26 mouse cellular contexts compared by ENCODE assay signal in the genomic region with DNA sequence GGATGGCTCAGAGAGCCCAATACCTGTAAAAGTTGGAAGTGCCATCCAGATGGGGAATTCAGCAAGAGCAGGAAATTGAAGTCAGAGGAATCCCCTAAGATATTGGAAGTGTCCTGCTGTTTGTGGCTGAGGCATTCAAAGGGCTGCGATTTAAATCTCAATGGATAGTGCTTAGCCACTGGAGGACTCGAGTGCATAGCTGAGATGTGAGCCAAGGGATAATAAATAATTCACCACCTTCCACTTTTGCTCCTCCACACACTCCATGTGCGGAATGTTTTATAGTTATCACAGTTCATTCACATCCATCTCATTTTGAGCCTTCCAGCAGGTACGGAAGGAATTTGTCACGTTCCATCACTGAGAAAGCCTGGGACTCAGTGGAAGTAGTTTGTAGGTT.
A peak's percentile ranks its signal among the peaks of the same experiment; 100 is the strongest.
DNase-seq lines count a peak whose midpoint lies in the region; ATAC-seq and TF ChIP-seq lines count a peak whose summit lies in the region.
"Had no signal": no experiment of that assay in that cellular context is flagged by ENCODE, and none has a peak within 500 bp of the region (broad histone marks: within the 10 kb centered on the region; RNA-seq: fewer than 3 reads in every experiment).

No protein-coding gene starts in this region.

- no peak for DNase-seq in neural tube, embryonic 10.5 days (ENCODE audit: extremely low spot score, low spot score)
- peak; percentile 80 for DNase-seq in R1 (ENCODE audit: low read depth, low spot score)
- peak; percentile 51 for DNase-seq in limb, embryonic 14.5 days (ENCODE audit: low spot score)
- DNase-seq in layer of hippocampus, adult 18-20 months (ENCODE audit: low spot score in 2 of 2) = no peak
- DNase-seq in retina, postnatal 1 day = no peak
- DNase-seq in adrenal gland, postnatal 36 days = no peak
- DNase-seq: adrenal gland, adult 8-10 months; adrenal gland, postnatal 14 days; cerebellum, adult 11 months; cerebellum, adult 18-20 months; cerebellum, adult 8-10 months; cerebellum, adult 9-11 months; cerebellum, postnatal 14 days; cerebellum, postnatal 36 days; embryo, embryonic 11 days had no signal

- no peaks in the 10 kb centered on the region for H3K27me3 ChIP-seq in neural tube, embryonic 14.5 days (ENCODE audit: control insufficient read depth, insufficient read depth, low read length)
- no peaks in the 10 kb centered on the region for H3K27me3 ChIP-seq in limb, embryonic 14.5 days (ENCODE audit: control insufficient read depth, insufficient read depth, low read length)
- H3K27me3 ChIP-seq: embryonic facial prominence, embryonic 13.5 days; embryonic facial prominence, embryonic 15.5 days; forebrain, embryonic 12.5 days; Patski had no signal

- H3K9me3 ChIP-seq in neural tube, embryonic 14.5 days (ENCODE audit: control insufficient read depth, low read length) = no peaks in the 10 kb centered on the region
- no peaks in the 10 kb centered on the region for H3K9me3 ChIP-seq in limb, embryonic 14.5 days (ENCODE audit: control insufficient read depth, low read length)
- H3K9me3 ChIP-seq: embryonic facial prominence, embryonic 13.5 days; embryonic facial prominence, embryonic 15.5 days; forebrain, embryonic 10.5 days; forebrain, embryonic 12.5 days had no signal

- peak; percentile 46; the same call in 1 of the 2 replicates for ATAC-seq in neural tube, embryonic 14.5 days (ENCODE audit: low read depth)
- peak; percentile 39; the same call in 1 of the 2 replicates for ATAC-seq in limb, embryonic 14.5 days (ENCODE audit: low FRiP score, low read depth)
- ATAC-seq: activated CD4-positive, CD25-positive, alpha-beta regulatory T cell, adult 4 months; forebrain, embryonic 14.5 days; forebrain, embryonic 16.5 days; Patski had no signal

- no peak overlapping the region for H3K9ac ChIP-seq in neural tube, embryonic 14.5 days (replicated peaks; ENCODE audit: low read depth, low read length)
- H3K9ac ChIP-seq in limb, embryonic 14.5 days (ENCODE audit: low read depth, low read length, severe bottlenecking) = no peak overlapping the region
- H3K9ac ChIP-seq: embryonic facial prominence, embryonic 13.5 days; embryonic facial prominence, embryonic 15.5 days; forebrain, embryonic 12.5 days had no signal

- no peak overlapping the region for H3K4me2 ChIP-seq in neural tube, embryonic 14.5 days (ENCODE audit: low read depth, low read length)
- no peak overlapping the region for H3K4me2 ChIP-seq in limb, embryonic 14.5 days (replicated peaks; ENCODE audit: low read depth, low read length, severe bottlenecking)
- H3K4me2 ChIP-seq: embryonic facial prominence, embryonic 13.5 days; embryonic facial prominence, embryonic 15.5 days; forebrain, embryonic 12.5 days had no signal

- no peaks in the 10 kb centered on the region for H3K4me1 ChIP-seq in neural tube, embryonic 14.5 days (ENCODE audit: control insufficient read depth, insufficient read depth, low read length)
- peaks cover 20% of the 10 kb centered on the region for H3K4me1 ChIP-seq in limb, embryonic 14.5 days (ENCODE audit: control insufficient read depth, insufficient read depth, low read length)
- H3K4me1 ChIP-seq: forebrain, embryonic 12.5 days had no signal

- H3K27ac ChIP-seq in neural tube, embryonic 14.5 days (ENCODE audit: low read depth, low read length) = no peak overlapping the region
- H3K27ac ChIP-seq in limb, embryonic 14.5 days (replicated peaks; ENCODE audit: low read depth, low read length) = 0 out of 2 replicates have a peak overlapping the region, but pooled peaks have one; percentile 26
- H3K27ac ChIP-seq: forebrain, embryonic 10.5 days; forebrain, embryonic 12.5 days had no signal

- no peaks in the 10 kb centered on the region for H3K36me3 ChIP-seq in neural tube, embryonic 14.5 days (ENCODE audit: control insufficient read depth, insufficient read depth, low read length)
- H3K36me3 ChIP-seq in limb, embryonic 14.5 days (ENCODE audit: control insufficient read depth, insufficient read depth, low read length) = no peaks in the 10 kb centered on the region
- H3K36me3 ChIP-seq: embryonic facial prominence, embryonic 13.5 days; embryonic facial prominence, embryonic 15.5 days; forebrain, embryonic 10.5 days; forebrain, embryonic 12.5 days; G1E had no signal

- no peak for TF ChIP-seq POLR2A in limb, embryonic 14.5 days (IDR thresholded peaks at IDR 0.05; ENCODE audit: borderline replicate concordance, extremely low read depth, insufficient read depth, insufficient read length)

- H3K4me3 ChIP-seq in neural tube, embryonic 14.5 days (ENCODE audit: low read depth, low read length) = no peak overlapping the region
- no peak overlapping the region for H3K4me3 ChIP-seq in limb, embryonic 14.5 days (replicated peaks; ENCODE audit: low read length)
- H3K4me3 ChIP-seq: embryonic facial prominence, embryonic 13.5 days; embryonic facial prominence, embryonic 15.5 days; erythroblast, embryonic 14.5 days; forebrain, embryonic 10.5 days; forebrain, embryonic 12.5 days had no signal

- 12% methylated on average over 5 of the region's 5 CpGs for WGBS in neural tube, embryonic 14.5 days
- 27% methylated on average over 5 of the region's 5 CpGs for whole genome bisulfite sequencing in limb, embryonic 14.5 days

Comparison
In these comparisons a context has a peak if more than half of its experiments do, and no peak if none do; other contexts are left out.
1. DNase-seq: peak in R1 (single experiment) and limb, embryonic 14.5 days (single experiment); none in neural tube, embryonic 10.5 days (single experiment), layer of hippocampus, adult 18-20 months (0 of 2), retina, postnatal 1 day (single experiment) and adrenal gland, postnatal 36 days (0 of 2).